Mouse (Mus musculus): ENCODE measurements around the gene Abhd15.

DNA sequence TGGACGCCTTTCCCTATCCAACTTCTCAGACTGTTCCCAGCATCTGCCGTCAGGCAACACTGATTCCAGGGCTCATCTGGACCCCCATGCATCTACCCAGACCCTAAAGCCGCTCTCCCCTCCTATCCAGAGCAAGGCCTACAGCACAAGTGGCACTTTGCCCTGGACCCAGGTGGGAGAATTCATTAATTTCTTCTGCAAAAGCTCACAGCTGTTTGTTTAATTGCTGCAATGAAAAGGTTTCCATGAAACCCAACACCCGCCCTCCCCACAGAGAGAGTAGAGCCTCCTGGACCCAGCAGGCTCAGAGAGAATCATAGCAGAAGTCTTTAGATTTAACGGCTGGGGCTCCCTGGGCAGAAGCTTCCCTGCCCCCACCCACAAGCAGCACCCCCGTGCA, 29.7 kb upstream of the Abhd15 start:
- no peak for TF ChIP-seq CTCF (IDR thresholded peaks at IDR 0.05; ENCODE audit: extremely low read depth, insufficient read depth, low read length)
- no peak for TF ChIP-seq POLR2A (IDR thresholded peaks at IDR 0.05; ENCODE audit: extremely low read depth, insufficient read depth, low read length)

All from cortical plate, adult 2 months (tissue).